Mouse (Mus musculus) embryonic fibroblast, embryonic 13.5 days (primary cell): ENCODE results near the gene Pigw. TPM values are rescaled to one million over a fixed set of nuclear protein-coding genes. Genes with fewer than 3 reads are reported as not detected.
"Not testable (repeated sequence)": the region's sequence is repeated elsewhere in the genome, so short reads cannot be mapped to it uniquely, and the experiment has no call there.

Experiments
- H3K27ac ChIP-seq: 2 replicates; pipeline ENCODE4 v1.5.1; 2012; ENCODE audit warnings: low read length, control low read depth, inconsistent platforms; ENCODE audit not compliant: insufficient read depth
- H3K4me1 ChIP-seq: 2 replicates; pipeline ENCODE4 v1.6.1; 2011; ENCODE audit warnings: low read length; ENCODE audit not compliant: control insufficient read depth, insufficient read depth
- H3K4me3 ChIP-seq: 2 replicates; pipeline ENCODE4 v1.5.1; 2011; ENCODE audit warnings: mild to moderate bottlenecking, control low read depth, low read length; ENCODE audit not compliant: insufficient read depth
- CTCF ChIP-seq: IDR thresholded peaks from 2 replicates; pipeline ENCODE4 v1.5.1; 2011; ENCODE audit warnings: mild to moderate bottlenecking, control low read depth, low read length, moderate library complexity, borderline replicate concordance; ENCODE audit not compliant: insufficient read depth
- POLR2A ChIP-seq: IDR thresholded peaks from 2 replicates; pipeline ENCODE4 v1.6.1; 2011; ENCODE audit warnings: low read depth, mild to moderate bottlenecking, control low read depth, low read length, moderate library complexity
- polyA plus RNA-seq: library from polyadenylated mRNA; stranded (reverse); fragments of >200 nt; gene quantifications from 2 replicates; pipeline ENCODE4 v1.2.4, GENCODE M21; 2011; ENCODE audit warnings: low read depth; ENCODE audit not compliant: missing spikeins, insufficient read length

Pigw gene
- polyA plus RNA-seq, 1 experiment: 5.4 TPM

DNA sequence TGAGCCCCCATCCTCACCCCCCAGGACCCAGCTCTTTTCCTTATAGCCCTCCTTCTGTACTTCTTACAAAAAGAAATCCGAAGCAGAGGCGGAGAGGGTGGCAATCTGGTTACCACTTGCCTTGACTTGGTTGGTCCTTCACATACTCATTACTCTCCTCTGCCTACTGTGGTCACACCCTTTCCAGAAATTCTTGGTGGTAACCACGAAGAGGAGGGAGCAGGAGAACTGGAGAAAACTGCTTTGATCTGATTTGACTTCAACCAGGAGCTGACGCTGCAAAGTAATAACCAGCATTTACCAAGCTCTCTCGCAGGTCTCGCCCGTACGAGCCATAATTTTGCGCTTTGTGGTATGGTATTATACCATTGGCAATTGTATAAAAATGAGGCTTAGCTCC lies 886 bp upstream of the Pigw start:
- no peak for TF ChIP-seq CTCF
- TF ChIP-seq POLR2A: 0 out of 2 replicates have a peak, but pooled peaks have one; percentile 8
- peak overlapping the region; percentile 74 for H3K27ac ChIP-seq
- no peaks in the 10 kb centered on the region for H3K4me1 ChIP-seq
- H3K4me3 ChIP-seq: peak overlapping the region; percentile 89

DNA sequence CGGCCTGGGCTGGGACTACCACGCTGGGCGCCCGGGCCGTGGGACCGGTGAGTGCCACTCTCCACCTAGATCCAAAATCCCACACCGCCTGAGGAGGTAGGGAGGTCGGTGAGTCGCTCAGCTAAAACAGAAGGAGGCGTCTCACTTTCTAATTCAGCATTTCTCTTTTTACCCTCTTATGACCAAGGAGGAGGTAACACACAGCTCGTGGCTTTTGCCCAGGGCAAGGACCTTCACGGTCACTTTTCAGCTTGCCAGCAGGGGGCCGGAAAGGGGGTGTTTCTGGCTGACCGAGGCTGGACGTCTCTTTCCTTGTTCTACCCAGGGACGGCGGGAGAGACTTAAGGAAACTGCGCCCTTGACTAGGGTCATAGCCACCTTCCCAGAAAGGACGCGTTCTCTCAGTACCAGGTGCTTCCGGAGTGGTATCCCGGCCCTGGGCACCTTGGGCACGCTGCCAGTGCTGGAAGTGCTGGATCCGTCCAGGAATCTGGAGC lies 428 bp upstream of the Pigw start:
- no peak; the same call in 1 of the 2 replicates for TF ChIP-seq POLR2A
- no peak for TF ChIP-seq CTCF
- no peaks in the 10 kb centered on the region for H3K4me1 ChIP-seq
- H3K27ac ChIP-seq: peak overlapping the region; percentile 74
- peak overlapping the region; percentile 89 for H3K4me3 ChIP-seq

DNA sequence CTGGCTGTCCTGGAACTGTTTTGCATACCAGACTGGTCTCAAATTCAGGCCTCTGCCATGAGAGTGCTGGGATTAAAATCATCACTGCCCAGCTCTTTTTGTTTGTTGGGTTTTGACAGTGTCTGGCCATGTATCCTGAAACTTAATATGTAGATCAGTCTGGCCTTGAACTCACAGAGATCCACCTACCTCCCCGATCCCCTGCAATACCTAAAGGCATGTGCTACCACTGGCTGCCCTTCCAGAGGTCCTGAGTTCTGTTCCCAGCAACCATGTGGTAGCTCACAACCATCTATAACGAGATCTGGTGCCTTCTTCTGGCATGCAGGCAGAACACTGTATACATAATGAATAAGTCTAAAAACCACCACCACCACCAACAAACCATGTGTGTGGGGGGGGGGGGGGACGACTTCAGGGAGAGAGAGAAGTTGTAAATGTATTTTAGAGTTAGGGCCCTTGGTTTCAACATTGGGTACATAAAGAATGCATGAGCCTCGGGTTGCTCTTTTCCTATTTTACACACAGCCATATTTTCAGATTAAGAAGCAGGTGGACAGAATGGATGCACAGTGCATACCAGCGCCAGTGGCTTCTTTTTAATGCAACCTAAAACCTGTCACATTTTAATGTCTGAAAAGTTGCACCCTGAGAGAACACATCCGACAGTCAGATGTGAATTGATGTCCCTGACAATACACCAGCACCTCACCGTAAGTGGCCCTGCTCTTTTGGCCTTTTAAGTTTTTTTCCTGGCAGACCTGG lies 896 bp downstream of the Pigw start:
- TF ChIP-seq POLR2A: 0 out of 2 replicates have a peak, but pooled peaks have one; percentile 29
- no peak for TF ChIP-seq CTCF
- Histone ChIP-seq H3K27ac (peak overlapping the region; percentile 74; the same call in 1 of the 2 replicates), H3K4me3 (peak overlapping the region; percentile 89), H3K4me1 (no peaks in the 10 kb centered on the region)

DNA sequence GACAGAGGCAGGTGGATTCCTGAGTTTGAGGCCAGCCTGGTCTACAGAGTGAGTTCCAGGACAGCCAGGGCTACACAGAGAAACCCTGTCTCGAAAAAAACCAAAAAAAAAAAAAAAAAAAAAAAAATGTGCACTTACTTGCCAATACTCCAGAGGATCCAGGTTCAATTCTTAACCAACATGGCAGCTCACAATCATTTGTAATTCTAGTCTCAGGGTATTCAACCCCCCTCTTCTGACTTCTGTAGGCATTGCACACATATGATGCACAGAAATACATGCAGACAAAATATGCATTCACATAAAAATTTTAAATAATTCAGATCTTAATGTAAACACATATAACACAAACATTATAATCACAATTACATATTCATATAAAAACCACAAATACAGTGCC lies 4.1 kb downstream of the Pigw start:
- H3K27ac ChIP-seq, H3K4me3 ChIP-seq, H3K4me1 ChIP-seq: not testable (repeated sequence)

DNA sequence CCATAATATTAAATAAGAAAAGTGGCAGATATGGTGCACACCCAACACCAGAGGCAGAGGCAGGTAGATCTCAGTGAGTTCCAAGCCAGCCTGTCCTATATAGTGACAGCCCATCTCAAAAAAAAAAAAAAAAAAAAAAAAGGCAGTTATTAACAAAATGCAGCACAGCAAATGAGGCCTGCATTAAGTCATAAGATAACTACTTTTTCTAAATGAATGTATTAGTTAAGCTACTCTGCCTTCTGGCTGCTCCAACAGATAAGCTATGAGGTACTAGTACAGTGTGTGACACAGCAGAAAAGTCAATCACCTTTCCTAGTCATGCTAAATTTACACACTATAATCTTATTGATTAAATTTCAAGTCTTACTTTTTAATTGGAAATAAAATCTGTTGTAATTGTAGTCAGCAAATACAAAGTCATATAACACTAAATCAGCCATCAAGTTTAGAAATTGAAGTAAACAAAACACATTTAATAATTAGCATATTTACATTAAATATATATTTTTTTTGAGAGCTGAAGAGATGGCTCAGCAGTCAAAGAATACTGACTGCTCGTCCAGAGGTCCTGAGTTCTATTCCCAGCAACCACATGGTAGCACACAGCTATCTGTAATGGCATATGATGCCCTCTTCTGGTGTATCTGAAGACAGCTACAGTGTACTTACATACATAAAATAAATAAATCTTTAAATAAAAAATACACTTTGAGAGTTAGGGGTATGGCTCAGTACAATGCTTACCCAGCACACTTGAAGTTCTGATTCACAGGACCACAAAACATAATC lies 6.8 kb downstream of the Pigw start:
- Histone ChIP-seq H3K27ac (no peak overlapping the region), H3K4me1 (no peaks in the 10 kb centered on the region)
- TF ChIP-seq CTCF (no peak), POLR2A (no peak)

DNA sequence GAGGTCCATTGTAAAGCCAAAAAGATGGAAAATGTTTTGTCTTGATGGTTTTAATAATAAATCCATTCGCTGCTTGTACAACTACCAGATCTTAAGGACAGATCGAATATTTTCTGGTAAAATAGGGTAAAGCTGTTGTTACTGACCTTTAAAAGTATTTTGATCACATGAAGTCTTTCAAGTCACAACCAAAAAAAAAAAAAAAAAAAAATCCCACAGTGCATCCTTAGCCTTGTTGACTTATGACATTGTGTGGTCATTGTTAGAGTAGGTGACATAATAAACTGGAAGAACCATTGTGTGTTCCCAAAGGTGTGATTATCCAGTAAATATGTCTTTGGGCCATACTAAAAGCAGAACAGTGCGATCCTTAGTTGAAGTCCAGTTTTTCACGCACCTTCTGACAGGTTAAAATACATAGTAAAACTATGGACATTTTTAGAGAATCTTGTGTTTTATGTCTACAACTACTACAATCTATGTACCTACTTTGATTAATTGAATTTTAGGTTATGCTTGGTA lies 8.5 kb downstream of the Pigw start:
- H3K4me1 ChIP-seq: peaks cover 2% of the 10 kb centered on the region; the same call in 1 of the 2 replicates
- TF ChIP-seq CTCF: no peak
- TF ChIP-seq POLR2A: no peak
- H3K4me3 ChIP-seq: peak overlapping the region; percentile 81
- H3K27ac ChIP-seq: peak overlapping the region; percentile 64

More for the DNA sequence above, 6.8 kb downstream of the Pigw start:
- no peak overlapping the region for H3K4me3 ChIP-seq

DNA sequence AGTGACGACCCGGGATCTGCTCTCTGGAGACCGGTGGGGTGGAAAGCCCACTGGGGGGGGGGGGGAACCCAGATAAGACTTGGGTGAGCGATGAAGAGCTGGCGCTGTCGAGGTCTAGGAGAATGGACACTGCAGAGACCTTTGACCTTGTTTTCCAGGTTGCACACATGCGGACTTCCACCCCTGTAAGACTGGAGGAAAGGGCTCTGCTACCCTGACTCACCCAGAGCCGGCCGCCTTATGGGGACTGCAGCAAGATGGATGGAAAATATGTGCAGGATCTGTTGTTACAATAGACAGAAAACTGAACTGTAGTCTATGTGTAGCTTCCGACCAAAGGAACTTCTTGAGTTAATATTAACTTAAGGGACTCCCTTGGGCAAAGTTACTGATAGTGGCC lies 9.0 kb downstream of the Pigw start:
- Histone ChIP-seq H3K27ac (peak overlapping the region; percentile 64), H3K4me3 (peak overlapping the region; percentile 81), H3K4me1 (peaks cover 2% of the 10 kb centered on the region; the same call in 1 of the 2 replicates)

DNA sequence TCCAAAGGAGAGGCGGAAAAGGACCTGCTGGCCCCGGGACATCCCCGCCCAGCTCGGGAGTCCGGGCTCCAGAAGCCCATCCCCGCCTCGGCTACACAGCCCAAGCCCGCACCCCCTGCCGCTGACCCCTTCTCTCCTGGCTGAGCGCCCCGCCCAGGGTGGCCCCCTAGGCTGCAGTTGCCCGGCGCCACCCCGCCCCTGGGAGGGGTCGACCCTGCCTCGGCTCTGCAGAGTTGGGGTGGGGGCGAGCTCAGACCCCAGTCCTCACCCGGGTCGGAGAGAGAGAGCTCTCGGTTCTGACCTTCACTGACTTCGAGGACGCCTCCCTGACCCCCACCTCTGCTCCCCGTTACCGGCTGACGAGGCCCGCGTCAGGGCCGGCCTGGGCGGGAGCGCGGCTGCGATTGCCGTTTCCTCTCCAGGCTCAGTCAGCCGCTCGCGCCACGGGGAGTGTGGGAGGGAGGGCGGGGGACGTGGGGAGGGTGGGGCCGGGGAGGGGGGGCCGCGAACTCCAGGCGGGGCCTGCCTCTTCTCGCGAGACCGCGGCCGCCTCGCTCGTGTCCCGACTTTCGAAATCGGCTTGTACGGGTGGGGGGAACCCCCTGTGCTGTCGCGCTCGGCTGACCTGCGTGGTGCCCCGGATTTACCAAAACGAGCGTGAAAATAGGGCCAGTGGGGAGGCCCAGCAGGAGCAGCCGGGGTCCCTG lies 9.6 kb downstream of the Pigw start, which contains the start of gene Ggnbp2:
TSS of gene Ggnbp2 (minus strand) at position 481 of the 707 bp plus-strand sequence.
- Histone ChIP-seq H3K27ac (peak within 1 kb of the TSS; percentile 100), H3K4me1 (peaks cover 2% of the 10 kb centered on the region; the same call in 1 of the 2 replicates), H3K4me3 (peak within 1 kb of the TSS; percentile 99)
- TF ChIP-seq POLR2A (peak; percentile 81), CTCF (no peak)

More for the DNA sequence above, 9.0 kb downstream of the Pigw start:
- TF ChIP-seq POLR2A (no peak; the same call in 1 of the 2 replicates), CTCF (no peak)
